Mouse (Mus musculus) gastrocnemius, adult 2 months (tissue): ENCODE data around the gene Cep70. TPM values are rescaled to one million over a fixed set of nuclear protein-coding genes. Genes with fewer than 3 reads are reported as not detected.

Source experiments
- DNase-seq: peaks from one replicate; pipeline ENCODE4 v3.0.0; 2022
- H3K27ac ChIP-seq: fragments of 200-600 bp; 2 replicates; pipeline ENCODE4 v1.8.1; 2022; ENCODE audit warnings: mild to moderate bottlenecking
- H3K4me3 ChIP-seq: fragments of 200-600 bp; 2 replicates; pipeline ENCODE4 v1.8.1; 2022; ENCODE audit warnings: mild to moderate bottlenecking, moderate library complexity
- CTCF ChIP-seq: fragments of 200-600 bp; IDR thresholded peaks from 2 replicates; pipeline ENCODE4 v1.8.1; 2022; ENCODE audit warnings: antibody characterized with exemption, mild to moderate bottlenecking, moderate library complexity
- intact Hi-C: fragments of 180-260 bp; cut with DNase I; formaldehyde crosslinking; loops from one replicate; pipeline ENCODE4 v1.15.1; 2025
- total RNA-seq, 2 experiments: library from RNA; stranded (reverse); gene quantifications; 2 replicates each; pipeline ENCODE4 v1.2.3; 2021

The Cep70 gene
- total RNA-seq, 2 experiments from 2014 or later: 2.1 TPM

- TF ChIP-seq CTCF: no peak
- intact Hi-C loops: loop anchor here (2.0 to 10.0 kb wide), 4 partner anchors 103 to 331 kb away; partner anchors contain the start of genes Dbr1, Mras and Pik3cb
- no peak for DNase-seq
- Histone ChIP-seq H3K4me3 (peak overlapping the region; percentile 98), H3K27ac (peak overlapping the region; percentile 87)
Observed at GRCm38 (mm10) chr9:99243895-99244293, 727 bp downstream of the Cep70 start.

GRCm38 (mm10) chr9:99248304-99248703 is 5.1 kb downstream of the Cep70 start:
- no peak for DNase-seq
- no peak overlapping the region for H3K4me3 ChIP-seq
- TF ChIP-seq CTCF: no peak
- no peak overlapping the region for H3K27ac ChIP-seq
- intact Hi-C loops: loop anchor here (10.0 kb wide), 2 partner anchors 186 to 326 kb away; partner anchors contain the start of genes Dbr1 and Mras

GRCm38 (mm10) chr9:99248906-99249305 is 5.7 kb downstream of the Cep70 start:
- no peak for DNase-seq
- TF ChIP-seq CTCF: no peak
- Histone ChIP-seq H3K4me3 (no peak overlapping the region), H3K27ac (no peak overlapping the region)
- intact Hi-C loops: loop anchor here (10.0 kb wide), 2 partner anchors 186 to 326 kb away; partner anchors contain the start of genes Dbr1 and Mras

- no peak for TF ChIP-seq CTCF
- no peak overlapping the region for H3K4me3 ChIP-seq
- intact Hi-C loops: no loop called here
- DNase-seq: no peak
- H3K27ac ChIP-seq: no peak overlapping the region
Observed at GRCm38 (mm10) chr9:99253861-99254260, 10.7 kb downstream of the Cep70 start.

GRCm38 (mm10) chr9:99256206-99256605 is 13.0 kb downstream of the Cep70 start:
- no peak overlapping the region for H3K4me3 ChIP-seq
- DNase-seq: no peak
- intact Hi-C loops: no loop called here
- H3K27ac ChIP-seq: no peak overlapping the region
- TF ChIP-seq CTCF: no peak

- intact Hi-C loops: no loop called here
- DNase-seq: no peak
- Histone ChIP-seq H3K27ac (no peak overlapping the region), H3K4me3 (no peak overlapping the region)
- TF ChIP-seq CTCF: no peak
Observed at GRCm38 (mm10) chr9:99256821-99257220, 13.7 kb downstream of the Cep70 start.

- intact Hi-C loops: no loop called here
- no peak overlapping the region for H3K4me3 ChIP-seq
- DNase-seq: no peak
- no peak for TF ChIP-seq CTCF
- no peak overlapping the region for H3K27ac ChIP-seq
Observed at GRCm38 (mm10) chr9:99258891-99259290, 15.7 kb downstream of the Cep70 start.

- Histone ChIP-seq H3K4me3 (no peak overlapping the region), H3K27ac (no peak overlapping the region)
- intact Hi-C loops: no loop called here
- DNase-seq: no peak
- no peak for TF ChIP-seq CTCF
Observed at GRCm38 (mm10) chr9:99304296-99304695, 61.1 kb downstream of the Cep70 start.

GRCm38 (mm10) chr9:99306226-99306625 is 63.1 kb downstream of the Cep70 start:
- Histone ChIP-seq H3K27ac (no peak overlapping the region), H3K4me3 (no peak overlapping the region)
- no peak for DNase-seq
- intact Hi-C loops: no loop called here
- TF ChIP-seq CTCF: no peak

- H3K27ac ChIP-seq: no peak overlapping the region
- no peak for DNase-seq
- no peak for TF ChIP-seq CTCF
- intact Hi-C loops: no loop called here
- H3K4me3 ChIP-seq: no peak overlapping the region
Observed at GRCm38 (mm10) chr9:99319343-99319951, 76.3 kb downstream of the Cep70 start.

- Histone ChIP-seq H3K4me3 (no peak overlapping the region), H3K27ac (no peak overlapping the region)
- DNase-seq: no peak
- no peak for TF ChIP-seq CTCF
- intact Hi-C loops: no loop called here
Observed at GRCm38 (mm10) chr9:99320006-99320405, 76.8 kb downstream of the Cep70 start.

GRCm38 (mm10) chr9:99325208-99325929 is 82.2 kb downstream of the Cep70 start:
- no peak for TF ChIP-seq CTCF
- DNase-seq: no peak
- Histone ChIP-seq H3K4me3 (no peak overlapping the region), H3K27ac (no peak overlapping the region)
- intact Hi-C loops: no loop called here

- TF ChIP-seq CTCF: no peak
- Histone ChIP-seq H3K4me3 (no peak overlapping the region), H3K27ac (no peak overlapping the region)
- DNase-seq: no peak
- intact Hi-C loops: no loop called here
Observed at GRCm38 (mm10) chr9:99325961-99326360, 82.8 kb downstream of the Cep70 start.
